Mouse (Mus musculus): ENCODE results near the gene Mfsd11. TPM values are rescaled to one million over a fixed set of nuclear protein-coding genes. Genes with fewer than 3 reads are reported as not detected.

The Mfsd11 gene
- polyA plus RNA-seq, 2 experiments = 35.0 to 46.0 TPM

GRCm38 (mm10) chr11:116807938-116808606 lies 44.2 kb upstream of the Mfsd11 start:
- DNase-seq (ENCODE audit: low spot score) (peak; percentile 79), ATAC-seq (ENCODE audit: low FRiP score, low read depth) (peak; percentile 51; the same call in 1 of the 2 replicates)
- Histone ChIP-seq H3K4me1 (ENCODE audit: control insufficient read depth, insufficient read depth, low read length) (peaks cover 18% of the 10 kb centered on the region), H3K9ac (ENCODE audit: low read depth, low read length, severe bottlenecking) (no peak overlapping the region), H3K9me3 (ENCODE audit: control insufficient read depth, low read length) (no peaks in the 10 kb centered on the region), H3K4me3 (replicated peaks; ENCODE audit: low read length) (no peak overlapping the region), H3K27ac (replicated peaks; ENCODE audit: low read depth, low read length) (peak overlapping the region; percentile 50), H3K36me3 (ENCODE audit: control insufficient read depth, insufficient read depth, low read length) (no peaks in the 10 kb centered on the region), H3K4me2 (replicated peaks; ENCODE audit: low read depth, low read length, severe bottlenecking) (no peak overlapping the region), H3K27me3 (ENCODE audit: control insufficient read depth, insufficient read depth, low read length) (no peaks in the 10 kb centered on the region)
- TF ChIP-seq POLR2A (IDR thresholded peaks at IDR 0.05; ENCODE audit: borderline replicate concordance, extremely low read depth, insufficient read depth, insufficient read length) = no peak
- WGBS = 28% methylated on average over 7 of the region's 7 CpGs

DNA sequence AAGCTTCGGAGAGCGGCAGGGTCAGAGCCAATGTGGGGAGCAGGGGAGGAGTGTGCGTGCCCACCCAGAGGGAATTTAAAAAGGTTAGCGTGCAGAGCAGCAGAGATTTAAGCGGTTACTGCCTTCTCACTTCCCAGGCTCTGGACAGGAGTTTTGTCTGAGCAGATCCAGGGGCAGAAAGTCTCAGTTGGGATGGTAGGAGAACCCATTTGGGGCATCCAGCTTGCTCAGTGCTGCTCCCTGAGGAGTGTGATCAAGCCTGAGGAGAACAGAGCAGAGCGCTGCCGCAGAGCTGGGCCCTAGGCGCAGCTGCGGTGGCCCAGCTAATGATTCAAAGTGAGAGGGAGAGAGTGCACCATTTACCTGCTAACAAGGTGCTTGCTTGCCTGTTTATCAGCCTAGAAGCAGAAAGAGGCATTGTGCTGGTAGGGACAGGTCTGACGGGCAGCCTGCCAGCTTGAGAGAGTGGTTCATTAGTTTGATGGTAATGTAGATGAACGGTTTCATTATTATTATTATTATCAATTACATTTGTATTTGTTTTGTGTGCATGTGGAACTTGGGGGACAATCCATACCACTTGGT lies 43.3 kb upstream of the Mfsd11 start:
- Histone ChIP-seq H3K4me1 (ENCODE audit: control insufficient read depth, insufficient read depth, low read length) (peaks cover 27% of the 10 kb centered on the region), H3K9ac (ENCODE audit: low read depth, low read length, severe bottlenecking) (no peak overlapping the region), H3K4me3 (replicated peaks; ENCODE audit: low read length) (no peak overlapping the region), H3K9me3 (ENCODE audit: control insufficient read depth, low read length) (no peaks in the 10 kb centered on the region), H3K4me2 (replicated peaks; ENCODE audit: low read depth, low read length, severe bottlenecking) (no peak overlapping the region), H3K27ac (replicated peaks; ENCODE audit: low read depth, low read length) (no peak overlapping the region), H3K27me3 (ENCODE audit: control insufficient read depth, insufficient read depth, low read length) (no peaks in the 10 kb centered on the region), H3K36me3 (ENCODE audit: control insufficient read depth, insufficient read depth, low read length) (no peaks in the 10 kb centered on the region)
- ATAC-seq (ENCODE audit: low FRiP score, low read depth) (no peak), DNase-seq (ENCODE audit: low spot score) (no peak)
- WGBS = 81% methylated on average over 11 of the region's 11 CpGs
- no peak for TF ChIP-seq POLR2A (IDR thresholded peaks at IDR 0.05; ENCODE audit: borderline replicate concordance, extremely low read depth, insufficient read depth, insufficient read length)

GRCm38 (mm10) chr11:116809520-116809919 lies 42.7 kb upstream of the Mfsd11 start:
- Histone ChIP-seq H3K4me2 (replicated peaks; ENCODE audit: low read depth, low read length, severe bottlenecking) (no peak overlapping the region), H3K4me1 (ENCODE audit: control insufficient read depth, insufficient read depth, low read length) (peaks cover 33% of the 10 kb centered on the region), H3K27me3 (ENCODE audit: control insufficient read depth, insufficient read depth, low read length) (no peaks in the 10 kb centered on the region), H3K36me3 (ENCODE audit: control insufficient read depth, insufficient read depth, low read length) (no peaks in the 10 kb centered on the region), H3K4me3 (replicated peaks; ENCODE audit: low read length) (no peak overlapping the region), H3K27ac (replicated peaks; ENCODE audit: low read depth, low read length) (no peak overlapping the region), H3K9ac (ENCODE audit: low read depth, low read length, severe bottlenecking) (no peak overlapping the region), H3K9me3 (ENCODE audit: control insufficient read depth, low read length) (no peaks in the 10 kb centered on the region)
- ATAC-seq (ENCODE audit: low FRiP score, low read depth) = no peak
- no peak for DNase-seq (ENCODE audit: low spot score)
- 69% methylated on average over 8 of the region's 8 CpGs for WGBS
- no peak for TF ChIP-seq POLR2A (IDR thresholded peaks at IDR 0.05; ENCODE audit: borderline replicate concordance, extremely low read depth, insufficient read depth, insufficient read length)

- ATAC-seq (ENCODE audit: low FRiP score, low read depth) = no peak
- H3K9ac ChIP-seq (ENCODE audit: low read depth, low read length, severe bottlenecking) = no peak overlapping the region
- TF ChIP-seq POLR2A (IDR thresholded peaks at IDR 0.05; ENCODE audit: borderline replicate concordance, extremely low read depth, insufficient read depth, insufficient read length) = no peak
- H3K9me3 ChIP-seq (ENCODE audit: control insufficient read depth, low read length) = no peaks in the 10 kb centered on the region
- H3K4me1 ChIP-seq (ENCODE audit: control insufficient read depth, insufficient read depth, low read length) = peaks cover 41% of the 10 kb centered on the region
- H3K27ac ChIP-seq (replicated peaks; ENCODE audit: low read depth, low read length) = no peak overlapping the region
- WGBS = 73% methylated on average over 11 of the region's 11 CpGs
- no peak overlapping the region for H3K4me3 ChIP-seq (replicated peaks; ENCODE audit: low read length)
- no peaks in the 10 kb centered on the region for H3K36me3 ChIP-seq (ENCODE audit: control insufficient read depth, insufficient read depth, low read length)
- H3K27me3 ChIP-seq (ENCODE audit: control insufficient read depth, insufficient read depth, low read length) = no peaks in the 10 kb centered on the region
- H3K4me2 ChIP-seq (replicated peaks; ENCODE audit: low read depth, low read length, severe bottlenecking) = no peak overlapping the region
- DNase-seq (ENCODE audit: low spot score) = no peak
These were observed 41.7 kb upstream of the Mfsd11 start for GRCm38 (mm10) chr11:116810528-116810927.

GRCm38 (mm10) chr11:116810983-116811901 lies 41.0 kb upstream of the Mfsd11 start:
- ATAC-seq (ENCODE audit: low FRiP score, low read depth) = peak; percentile 63; the same call in 1 of the 2 replicates
- DNase-seq (ENCODE audit: low spot score) = peak; percentile 70
- Histone ChIP-seq H3K4me1 (ENCODE audit: control insufficient read depth, insufficient read depth, low read length) (peaks cover 43% of the 10 kb centered on the region), H3K9ac (ENCODE audit: low read depth, low read length, severe bottlenecking) (peak overlapping the region; percentile 47), H3K36me3 (ENCODE audit: control insufficient read depth, insufficient read depth, low read length) (no peaks in the 10 kb centered on the region), H3K9me3 (ENCODE audit: control insufficient read depth, low read length) (no peaks in the 10 kb centered on the region), H3K4me3 (replicated peaks; ENCODE audit: low read length) (peak overlapping the region; percentile 33), H3K27me3 (ENCODE audit: control insufficient read depth, insufficient read depth, low read length) (no peaks in the 10 kb centered on the region), H3K4me2 (replicated peaks; ENCODE audit: low read depth, low read length, severe bottlenecking) (peak overlapping the region; percentile 65), H3K27ac (replicated peaks; ENCODE audit: low read depth, low read length) (0 out of 2 replicates have a peak overlapping the region, but pooled peaks have one; percentile 13)
- WGBS = 10% methylated on average over 30 of the region's 32 CpGs
- TF ChIP-seq POLR2A (IDR thresholded peaks at IDR 0.05; ENCODE audit: borderline replicate concordance, extremely low read depth, insufficient read depth, insufficient read length) = no peak

Data from limb, embryonic 14.5 days (tissue).